23 mouse cellular contexts compared by ENCODE assay signal in the genomic region with DNA sequence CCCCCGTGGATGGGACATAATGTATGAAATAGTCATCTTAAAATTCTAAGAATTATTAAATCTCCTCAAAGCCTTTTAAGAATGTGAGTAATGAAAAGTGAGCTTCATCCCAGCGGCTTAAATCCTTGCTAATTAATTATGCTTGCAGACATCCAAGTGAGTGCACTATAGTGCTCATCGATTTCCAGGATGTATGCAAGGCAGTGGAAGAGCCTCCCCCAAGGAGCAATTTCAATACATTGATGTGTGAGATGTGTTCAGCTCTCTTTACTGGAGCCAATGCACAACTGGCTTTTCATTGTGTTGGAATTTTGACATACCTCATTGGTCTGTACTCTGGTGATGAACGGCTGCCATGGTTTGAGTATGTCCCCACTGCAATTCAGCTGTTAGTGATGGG.
"Had no signal": no experiment of that assay in that cellular context is flagged by ENCODE, and none has a peak within 500 bp of the region (broad histone marks: within the 10 kb centered on the region; RNA-seq: fewer than 3 reads in every experiment).

No protein-coding gene starts in this region.

- ATAC-seq: inflammation-experienced regulatory T-cells, adult 6 months; intestine, embryonic 15.5 days; intestine, postnatal 0 days had no signal

- H3K27me3 ChIP-seq: heart, embryonic 12.5 days; hindbrain, embryonic 15.5 days; intestine, embryonic 15.5 days; limb, embryonic 12.5 days had no signal

- H3K9ac ChIP-seq: heart, embryonic 12.5 days; hindbrain, embryonic 15.5 days; intestine, embryonic 15.5 days; limb, embryonic 12.5 days had no signal

- DNase-seq: gastrocnemius, adult 2 months; gastrocnemius, postnatal 10 days; gastrocnemius, postnatal 25 days; heart, adult 18-20 months; heart, postnatal 10 days; heart, postnatal 4 days; kidney, adult 18-20 months; kidney, adult 8-10 months; kidney, postnatal 10 days; kidney, postnatal 25 days; kidney, postnatal 4 days; liver had no signal

- H3K36me3 ChIP-seq: heart, embryonic 10.5 days; heart, embryonic 12.5 days; hindbrain, embryonic 10.5 days; hindbrain, embryonic 15.5 days; intestine, embryonic 15.5 days; limb, embryonic 10.5 days; limb, embryonic 12.5 days had no signal

- H3K9me3 ChIP-seq: heart, embryonic 10.5 days; heart, embryonic 12.5 days; hindbrain, embryonic 10.5 days; hindbrain, embryonic 15.5 days; intestine, embryonic 15.5 days; limb, embryonic 10.5 days; limb, embryonic 12.5 days had no signal

- H3K4me3 ChIP-seq: gastrocnemius, adult 2 months; heart, embryonic 10.5 days; heart, embryonic 12.5 days; hindbrain, embryonic 10.5 days; hindbrain, embryonic 15.5 days; intestine, embryonic 15.5 days; layer of hippocampus, adult 2 months; left cerebral cortex, adult 2 months; limb, embryonic 10.5 days; limb, embryonic 12.5 days had no signal

- H3K4me2 ChIP-seq: heart, embryonic 12.5 days; hindbrain, embryonic 15.5 days; intestine, embryonic 15.5 days; limb, embryonic 12.5 days had no signal

- H3K27ac ChIP-seq: gastrocnemius, adult 2 months; heart, embryonic 10.5 days; hindbrain, embryonic 10.5 days; hindbrain, embryonic 15.5 days; intestine, embryonic 15.5 days; layer of hippocampus, adult 2 months; left cerebral cortex, adult 2 months; limb, embryonic 10.5 days; limb, embryonic 12.5 days had no signal

- H3K4me1 ChIP-seq: heart, embryonic 10.5 days; heart, embryonic 12.5 days; intestine, embryonic 15.5 days had no signal
